Mouse (Mus musculus) midbrain, embryonic 15.5 days (tissue): ENCODE data around the gene Sphk1. TPM values are rescaled to one million over a fixed set of nuclear protein-coding genes. Genes with fewer than 3 reads are reported as not detected.

Source experiments
- ATAC-seq: fragments of 200-750 bp; cut with Nextera tagmentation; replicated peaks from 2 replicates; pipeline ENCODE4 v1.8.0; 2017; ENCODE audit warnings: moderate TSS enrichment
- H3K27ac ChIP-seq: fragments of 300-500 bp; sonication (generic); 2 replicates; pipeline ENCODE4 v1.5.1; 2015; ENCODE audit warnings: mild to moderate bottlenecking, inconsistent platforms
- H3K27me3 ChIP-seq: fragments of 300-500 bp; sonication (generic); replicated peaks from 2 replicates; pipeline ENCODE4 v1.6.1; 2015; ENCODE audit warnings: inconsistent platforms
- H3K36me3 ChIP-seq: fragments of 300-500 bp; sonication (generic); replicated peaks from 2 replicates; pipeline ENCODE4 v1.6.1; 2015; ENCODE audit warnings: inconsistent platforms
- H3K4me1 ChIP-seq: fragments of 300-500 bp; sonication (generic); 2 replicates; pipeline ENCODE4 v1.6.1; 2015; ENCODE audit warnings: inconsistent platforms
- H3K4me2 ChIP-seq: fragments of 300-500 bp; sonication (generic); 2 replicates; pipeline ENCODE4 v1.6.1; 2015; ENCODE audit warnings: inconsistent platforms, mild to moderate bottlenecking, moderate library complexity
- H3K4me3 ChIP-seq: fragments of 300-500 bp; sonication (generic); 2 replicates; pipeline ENCODE4 v1.5.1; 2015; ENCODE audit warnings: mild to moderate bottlenecking, inconsistent platforms
- H3K9ac ChIP-seq: fragments of 300-500 bp; sonication (generic); 2 replicates; pipeline ENCODE4 v1.6.1; 2015; ENCODE audit warnings: mild to moderate bottlenecking, inconsistent platforms
- H3K9me3 ChIP-seq: fragments of 300-500 bp; sonication (generic); 2 replicates; pipeline ENCODE4 v1.6.1; 2016; ENCODE audit warnings: inconsistent platforms
- WGBS: fragments of 180-500 bp; shearing (Covaris S2); methylation state at CpG from one replicate; pipeline ENCODE4 v1.1.7; 2015; ENCODE audit warnings: mixed read lengths; 5-methylcytosine and 5-hydroxymethylcytosine counted together
- polyA plus RNA-seq: library from polyadenylated mRNA; unstranded; fragments of >200 nt; fragmentation: Nextera tagmentation; extraction: Ambion mirVana; gene quantifications from 2 replicates; pipeline ENCODE4 v1.2.1, GENCODE M21; 2015

Sphk1 gene
- polyA plus RNA-seq, 1 experiment from 2014 or later, result 5.3 TPM

- H3K4me2 ChIP-seq, result no peak overlapping the region
- ATAC-seq, result no peak
- no peaks in the 10 kb centered on the region for H3K9me3 ChIP-seq
- H3K36me3 ChIP-seq, result no peaks in the 10 kb centered on the region
- H3K4me1 ChIP-seq, result peaks cover 8% of the 10 kb centered on the region
- H3K27me3 ChIP-seq, result no peaks in the 10 kb centered on the region
- H3K9ac ChIP-seq, result no peak overlapping the region
- no peak overlapping the region for H3K27ac ChIP-seq
- no peak overlapping the region for H3K4me3 ChIP-seq
- 80% methylated on average over 6 of the region's 6 CpGs for WGBS
Measured at GRCm38 (mm10) chr11:116512987-116513386, 17.7 kb upstream of the Sphk1 start.

GRCm38 (mm10) chr11:116513531-116514038, 17.1 kb upstream of the Sphk1 start:
- WGBS, result 83% methylated on average over 4 of the region's 4 CpGs

DNA sequence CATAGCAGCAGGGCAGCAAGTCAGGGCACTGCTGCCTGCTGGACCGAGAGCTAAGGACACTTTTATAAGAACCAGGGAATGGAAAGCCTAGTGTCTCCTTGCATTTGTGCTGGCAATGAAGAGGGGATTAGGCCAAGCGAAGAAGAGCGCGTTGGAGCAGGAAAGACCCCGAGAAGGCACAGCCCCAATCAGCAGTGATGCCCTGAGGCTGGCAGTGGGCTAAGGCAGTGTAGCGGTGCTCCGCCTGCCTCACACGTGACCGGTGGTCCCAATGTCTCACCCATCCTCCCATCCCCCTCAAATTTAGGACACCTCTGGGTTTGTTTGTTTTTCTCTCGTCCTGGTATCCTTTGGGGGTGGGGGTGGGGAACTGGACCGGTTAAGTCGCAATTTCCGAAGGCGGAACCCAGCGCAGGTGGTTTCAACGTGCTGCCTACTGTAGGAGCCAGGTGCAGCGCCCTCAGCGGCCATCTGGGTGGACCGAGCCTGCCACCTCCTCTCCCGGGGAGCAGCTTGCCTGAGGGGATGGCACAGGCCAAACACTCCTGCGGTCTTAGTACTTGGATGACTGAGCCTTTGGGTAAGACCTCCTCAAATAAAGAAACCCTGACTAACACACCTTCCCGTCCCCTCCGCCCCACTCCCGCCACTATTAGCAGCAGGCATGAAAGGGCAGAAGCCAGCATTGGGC, 15.2 kb upstream of the Sphk1 start:
- Histone ChIP-seq H3K4me1 (peaks cover 8% of the 10 kb centered on the region), H3K27me3 (no peaks in the 10 kb centered on the region), H3K9me3 (no peaks in the 10 kb centered on the region), H3K27ac (no peak overlapping the region), H3K4me3 (peak overlapping the region; percentile 18), H3K36me3 (no peaks in the 10 kb centered on the region), H3K9ac (peak overlapping the region; percentile 10; the same call in 1 of the 2 replicates), H3K4me2 (peak overlapping the region; percentile 41)
- ATAC-seq, result no peak
- WGBS, result 15% methylated on average over 24 of the region's 24 CpGs

More at GRCm38 (mm10) chr11:116513531-116514038, 17.1 kb upstream of the Sphk1 start:
- Histone ChIP-seq H3K36me3 (no peaks in the 10 kb centered on the region), H3K4me3 (no peak overlapping the region), H3K27ac (no peak overlapping the region), H3K4me2 (no peak overlapping the region), H3K27me3 (no peaks in the 10 kb centered on the region), H3K4me1 (peaks cover 8% of the 10 kb centered on the region), H3K9ac (no peak overlapping the region), H3K9me3 (no peaks in the 10 kb centered on the region)
- no peak for ATAC-seq

- H3K36me3 ChIP-seq, result no peaks in the 10 kb centered on the region
- 82% methylated on average over 8 of the region's 8 CpGs for WGBS
- no peak overlapping the region for H3K27ac ChIP-seq
- H3K9ac ChIP-seq, result no peak overlapping the region
- H3K27me3 ChIP-seq, result no peaks in the 10 kb centered on the region
- no peak overlapping the region for H3K4me2 ChIP-seq
- peaks cover 14% of the 10 kb centered on the region for H3K4me1 ChIP-seq
- no peaks in the 10 kb centered on the region for H3K9me3 ChIP-seq
- ATAC-seq, result no peak
- no peak overlapping the region for H3K4me3 ChIP-seq
Measured at GRCm38 (mm10) chr11:116518482-116518881, 12.2 kb upstream of the Sphk1 start.

GRCm38 (mm10) chr11:116521143-116521542, 9.6 kb upstream of the Sphk1 start:
- 65% methylated on average over 3 of the region's 3 CpGs for WGBS
- no peak overlapping the region for H3K4me3 ChIP-seq

DNA sequence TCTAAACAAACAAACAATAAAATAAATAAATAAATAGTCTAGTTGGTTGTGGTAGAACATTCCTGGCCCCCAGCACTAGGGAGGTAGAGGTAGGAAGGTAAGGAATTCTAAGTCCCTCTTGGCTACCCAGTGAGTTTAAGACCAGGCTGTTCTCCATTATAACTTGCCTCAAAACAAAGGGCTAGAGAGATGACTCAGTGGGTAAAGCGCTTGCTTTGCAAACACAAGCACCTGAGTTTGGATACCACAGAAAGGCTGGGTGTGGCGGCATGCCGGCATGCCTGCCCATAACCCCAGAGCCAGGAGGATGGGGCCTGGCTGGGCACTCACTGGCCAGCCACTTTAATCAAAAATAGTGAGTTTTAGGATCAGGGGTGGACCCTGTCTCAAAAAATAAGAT, 8.7 kb upstream of the Sphk1 start:
- H3K4me2 ChIP-seq, result no peak overlapping the region
- WGBS, result 93% methylated on average over 3 of the region's 3 CpGs

More at GRCm38 (mm10) chr11:116521143-116521542, 9.6 kb upstream of the Sphk1 start:
- no peak overlapping the region for H3K27ac ChIP-seq
- H3K9ac ChIP-seq, result no peak overlapping the region
- H3K27me3 ChIP-seq, result no peaks in the 10 kb centered on the region
- H3K9me3 ChIP-seq, result no peaks in the 10 kb centered on the region
- H3K36me3 ChIP-seq, result no peaks in the 10 kb centered on the region
- no peak for ATAC-seq
- H3K4me2 ChIP-seq, result no peak overlapping the region
- H3K4me1 ChIP-seq, result peaks cover 9% of the 10 kb centered on the region; the same call in 1 of the 2 replicates

GRCm38 (mm10) chr11:116522886-116523698, 7.6 kb upstream of the Sphk1 start:
- no peak for ATAC-seq
- Histone ChIP-seq H3K9ac (no peak overlapping the region), H3K27ac (no peak overlapping the region), H3K27me3 (no peaks in the 10 kb centered on the region), H3K4me3 (no peak overlapping the region), H3K4me2 (no peak overlapping the region), H3K4me1 (peaks cover 9% of the 10 kb centered on the region; the same call in 1 of the 2 replicates), H3K36me3 (no peaks in the 10 kb centered on the region), H3K9me3 (no peaks in the 10 kb centered on the region)
- WGBS, result 58% methylated on average over 16 of the region's 16 CpGs

More for the DNA sequence above, 8.7 kb upstream of the Sphk1 start:
- Histone ChIP-seq H3K9ac (no peak overlapping the region), H3K36me3 (no peaks in the 10 kb centered on the region), H3K9me3 (no peaks in the 10 kb centered on the region), H3K27me3 (no peaks in the 10 kb centered on the region), H3K27ac (no peak overlapping the region), H3K4me3 (no peak overlapping the region), H3K4me1 (peaks cover 9% of the 10 kb centered on the region; the same call in 1 of the 2 replicates)
- no peak for ATAC-seq

GRCm38 (mm10) chr11:116523699-116524189, 7.0 kb upstream of the Sphk1 start:
- 44% methylated on average over 5 of the region's 5 CpGs for WGBS
- Histone ChIP-seq H3K9me3 (no peaks in the 10 kb centered on the region), H3K9ac (no peak overlapping the region), H3K27ac (no peak overlapping the region), H3K4me3 (no peak overlapping the region), H3K27me3 (no peaks in the 10 kb centered on the region), H3K36me3 (no peaks in the 10 kb centered on the region), H3K4me2 (no peak overlapping the region), H3K4me1 (peaks cover 9% of the 10 kb centered on the region; the same call in 1 of the 2 replicates)
- ATAC-seq, result no peak

- Histone ChIP-seq H3K9me3 (no peaks in the 10 kb centered on the region), H3K4me1 (peaks cover 33% of the 10 kb centered on the region), H3K27me3 (peaks cover 29% of the 10 kb centered on the region), H3K4me3 (no peak overlapping the region), H3K4me2 (no peak overlapping the region), H3K27ac (no peak overlapping the region), H3K36me3 (no peaks in the 10 kb centered on the region), H3K9ac (no peak overlapping the region)
- no peak for ATAC-seq
- 74% methylated on average over 8 of the region's 8 CpGs for WGBS
Measured at GRCm38 (mm10) chr11:116528636-116529320, 1.9 kb upstream of the Sphk1 start.

DNA sequence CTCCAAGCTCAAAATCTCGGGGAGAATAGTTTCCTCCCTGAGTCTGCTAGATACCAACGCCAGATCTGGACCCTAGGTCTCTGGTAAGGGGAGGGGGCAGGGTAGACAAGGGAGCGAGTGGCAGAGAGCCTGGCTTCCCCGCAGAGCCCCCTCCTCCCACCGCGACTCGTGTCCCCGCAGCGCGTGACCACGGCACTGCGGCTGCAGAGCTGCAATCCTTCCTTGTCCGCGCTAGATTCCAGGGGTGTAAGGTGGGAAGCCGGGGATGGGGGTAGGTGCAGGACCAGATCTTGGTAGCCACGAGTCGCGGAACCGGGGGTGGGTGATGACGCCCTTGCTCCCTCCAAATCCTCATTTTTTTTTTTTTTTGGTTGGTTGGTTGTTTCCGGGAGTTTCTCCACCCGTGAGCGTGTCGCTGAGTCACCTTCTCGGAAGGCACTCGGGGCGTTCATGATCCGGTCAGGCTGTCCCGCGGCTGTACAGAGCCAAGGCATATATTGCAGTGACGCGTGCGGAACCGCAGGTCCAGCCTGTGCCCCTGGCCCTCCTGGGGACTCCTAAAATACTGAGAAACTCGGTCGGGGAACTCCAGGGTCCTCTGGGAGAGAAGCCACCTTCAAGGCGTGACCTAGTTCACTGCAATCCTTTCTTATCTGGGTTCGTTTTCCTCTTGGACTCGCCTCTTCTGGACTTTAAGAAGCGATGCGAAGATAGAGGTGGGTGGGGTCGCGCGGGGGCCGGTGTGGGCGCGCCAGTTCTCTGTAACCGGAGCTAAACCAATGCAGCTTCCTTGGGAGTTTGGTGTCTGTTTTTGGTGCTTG, 856 bp downstream of the Sphk1 start:
- H3K4me2 ChIP-seq, result peak overlapping the region; percentile 91
- H3K4me1 ChIP-seq, result peaks cover 37% of the 10 kb centered on the region
- ATAC-seq, result no peak
- H3K9ac ChIP-seq, result peak overlapping the region; percentile 27
- peak overlapping the region; percentile 41 for H3K4me3 ChIP-seq
- H3K36me3 ChIP-seq, result no peaks in the 10 kb centered on the region
- WGBS, result 2% methylated on average over 48 of the region's 48 CpGs
- peaks cover 48% of the 10 kb centered on the region for H3K27me3 ChIP-seq
- H3K9me3 ChIP-seq, result no peaks in the 10 kb centered on the region
- no peak overlapping the region for H3K27ac ChIP-seq

DNA sequence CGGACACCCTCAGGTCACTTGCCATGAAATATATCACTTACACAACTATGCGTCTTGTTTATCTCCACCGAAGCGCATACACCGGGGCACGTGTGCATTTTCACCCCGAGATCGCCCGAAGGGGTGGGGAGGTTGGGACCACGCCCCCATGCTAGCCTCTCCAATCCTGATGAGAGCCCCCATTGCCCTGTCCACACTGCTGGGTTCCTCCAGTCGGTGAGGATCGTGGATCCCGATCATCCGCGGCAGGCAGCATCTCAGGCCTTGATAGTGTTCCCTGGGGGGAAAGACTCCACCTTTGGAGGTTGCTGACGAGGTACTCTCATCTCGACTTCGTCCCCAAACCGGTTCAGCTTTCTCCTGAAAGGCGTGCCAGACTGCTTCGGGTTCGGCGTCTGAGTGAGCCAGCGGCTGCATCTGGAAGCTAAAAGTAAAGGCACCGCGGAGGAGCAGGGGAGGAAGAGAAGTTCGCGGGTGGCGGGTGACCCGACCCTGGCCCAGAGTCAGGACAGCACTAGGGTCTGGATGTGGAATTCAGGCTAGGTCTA, 1.6 kb downstream of the Sphk1 start:
- H3K4me1 ChIP-seq, result peaks cover 37% of the 10 kb centered on the region
- H3K4me2 ChIP-seq, result peak overlapping the region; percentile 91
- H3K27me3 ChIP-seq, result peaks cover 48% of the 10 kb centered on the region
- H3K9ac ChIP-seq, result peak overlapping the region; percentile 29
- H3K36me3 ChIP-seq, result 0 out of 2 replicates have a peak, but pooled peaks cover 2% of the 10 kb centered on the region
- WGBS, result under 1% methylated on average over 30 of the region's 30 CpGs
- peak overlapping the region; percentile 41 for H3K4me3 ChIP-seq
- no peak overlapping the region for H3K27ac ChIP-seq
- no peaks in the 10 kb centered on the region for H3K9me3 ChIP-seq
- no peak for ATAC-seq
